Mouse (Mus musculus) Muller cell, postnatal 12 days (primary cell): ENCODE measurements around the gene Pcolce2.

ENCODE experiments used
- DNase-seq: peaks from one replicate; pipeline ENCODE4 v3.0.0-alpha.2; 2015; ENCODE audit errors: inconsistent ontology term

Gene Pcolce2

GRCm38 (mm10) chr9:95654356-95654755 is 17.0 kb downstream of the Pcolce2 start:
- no peak for DNase-seq

DNA sequence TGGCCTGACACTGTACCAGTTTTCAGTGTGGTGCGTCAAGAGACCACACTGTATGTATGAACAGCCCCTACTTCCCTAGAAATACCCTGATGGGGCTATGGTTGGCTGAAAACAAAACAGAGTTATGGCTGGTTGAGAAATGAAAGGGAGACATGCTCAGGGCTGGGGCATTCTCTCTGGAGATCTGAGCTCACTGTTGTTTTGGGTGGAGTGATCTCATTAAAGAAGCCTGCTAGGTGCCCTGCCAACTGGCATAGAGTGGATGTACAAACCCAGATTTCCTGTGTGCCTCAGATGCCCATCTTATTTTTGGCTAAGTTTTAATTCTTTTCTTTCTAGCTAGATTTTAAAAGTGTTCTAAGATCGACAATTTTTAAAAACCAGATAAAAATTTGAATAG is 20.5 kb downstream of the Pcolce2 start:
- DNase-seq, result peak; percentile 54

DNA sequence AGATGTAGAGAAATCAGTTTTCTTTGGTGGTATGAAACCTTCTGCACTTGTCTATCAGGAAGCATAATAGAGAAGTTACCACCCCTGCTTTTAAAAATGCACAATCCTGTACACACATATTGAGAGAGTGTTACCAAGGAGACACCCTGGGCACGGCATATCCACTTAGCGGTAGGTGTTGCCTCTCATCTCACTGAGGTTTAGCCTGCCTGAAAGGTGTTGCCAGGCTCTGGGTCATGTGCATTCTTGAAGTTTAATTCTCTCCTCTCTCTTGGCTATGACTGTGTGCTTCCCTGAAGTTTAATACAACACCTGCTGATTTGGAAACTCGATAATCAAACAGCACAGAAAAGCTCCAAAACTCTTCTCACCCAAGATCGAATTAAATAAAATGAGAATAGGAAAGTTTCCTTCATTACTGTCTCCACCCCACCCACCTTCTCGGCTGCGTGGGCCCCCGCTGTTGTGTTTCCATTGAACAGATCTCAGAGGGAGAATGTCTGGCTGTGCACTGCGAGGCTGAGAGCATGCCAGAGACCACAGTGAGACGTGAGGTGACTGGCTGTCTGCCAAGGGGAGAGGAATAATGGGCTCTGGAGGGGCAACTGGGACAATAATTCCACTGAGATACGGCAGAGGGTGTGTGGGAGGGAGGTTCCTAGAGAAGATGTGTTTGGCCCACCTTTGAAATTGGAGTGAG is 27.0 kb downstream of the Pcolce2 start:
- peak; percentile 85 for DNase-seq

GRCm38 (mm10) chr9:95665835-95666234 is 28.4 kb downstream of the Pcolce2 start:
- DNase-seq, result no peak

GRCm38 (mm10) chr9:95667836-95668235 is 30.4 kb downstream of the Pcolce2 start:
- DNase-seq, result peak; percentile 74

DNA sequence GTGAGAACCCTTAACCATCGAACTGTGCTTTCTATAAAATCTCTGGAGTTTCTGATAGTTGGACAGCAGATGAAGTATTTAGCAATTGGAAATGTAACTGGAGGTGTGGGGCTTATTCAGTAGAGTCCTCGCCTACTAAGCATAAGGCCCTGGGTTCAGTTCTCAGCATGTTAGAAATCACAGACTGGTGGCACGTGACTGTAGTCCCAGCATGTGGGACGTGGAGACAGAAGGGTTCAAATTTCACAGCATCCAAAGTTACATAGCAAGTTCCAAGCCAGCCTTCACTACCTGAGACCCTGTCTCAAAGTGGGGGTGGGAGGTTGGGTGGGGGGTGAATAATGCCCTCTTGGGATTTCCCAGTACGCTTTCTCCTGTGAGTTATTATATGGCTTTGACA is 30.9 kb downstream of the Pcolce2 start:
- DNase-seq, result no peak

DNA sequence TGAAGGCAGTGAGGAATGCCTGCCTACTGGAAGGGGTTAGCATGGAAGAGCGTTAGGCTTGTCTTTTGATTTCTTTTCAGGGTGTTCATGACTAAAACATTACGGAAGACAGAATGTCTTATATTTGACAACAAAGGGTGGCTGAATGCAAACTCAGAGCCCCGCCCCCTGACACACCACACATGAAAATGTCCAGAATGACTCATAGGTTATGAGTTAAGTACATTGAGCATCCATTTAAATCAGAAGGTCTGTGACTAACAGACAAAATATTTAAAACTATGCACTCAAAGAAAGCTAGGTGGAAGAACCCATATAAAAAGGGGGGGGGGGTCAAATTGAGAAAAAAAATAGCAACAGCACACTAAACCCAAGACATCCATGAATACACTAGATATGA is 34.9 kb downstream of the Pcolce2 start:
- DNase-seq, result peak; percentile 20

DNA sequence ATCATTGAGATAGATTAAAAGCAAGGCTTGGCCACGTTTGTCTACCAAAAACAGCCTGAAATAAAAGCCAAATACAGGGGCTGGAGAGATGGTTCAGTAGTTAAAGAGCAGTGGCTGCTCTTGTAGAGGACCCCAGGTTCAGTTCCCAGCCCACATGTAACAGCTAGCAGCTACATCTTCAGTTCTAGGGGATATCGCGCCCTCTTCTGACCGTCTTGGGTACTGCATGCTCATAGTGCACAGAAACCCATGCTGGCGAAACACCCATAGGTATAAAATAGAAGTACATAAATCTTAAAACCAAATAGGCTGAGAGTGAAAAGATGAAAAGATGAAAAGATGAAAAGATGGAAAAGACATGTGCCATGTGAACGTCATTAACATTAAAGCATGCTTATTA is 35.4 kb downstream of the Pcolce2 start:
- no peak for DNase-seq

- peak; percentile 66 for DNase-seq
These were observed 37.8 kb downstream of the Pcolce2 start for GRCm38 (mm10) chr9:95675064-95675699.

- DNase-seq, result no peak
These were observed 38.6 kb downstream of the Pcolce2 start for GRCm38 (mm10) chr9:95676021-95676420.

- no peak for DNase-seq
These were observed 42.6 kb downstream of the Pcolce2 start for GRCm38 (mm10) chr9:95679966-95680365.

- DNase-seq, result no peak
These were observed 43.3 kb downstream of the Pcolce2 start for GRCm38 (mm10) chr9:95680691-95681090.

GRCm38 (mm10) chr9:95685660-95686440 is 48.4 kb downstream of the Pcolce2 start:
- DNase-seq, result no peak

DNA sequence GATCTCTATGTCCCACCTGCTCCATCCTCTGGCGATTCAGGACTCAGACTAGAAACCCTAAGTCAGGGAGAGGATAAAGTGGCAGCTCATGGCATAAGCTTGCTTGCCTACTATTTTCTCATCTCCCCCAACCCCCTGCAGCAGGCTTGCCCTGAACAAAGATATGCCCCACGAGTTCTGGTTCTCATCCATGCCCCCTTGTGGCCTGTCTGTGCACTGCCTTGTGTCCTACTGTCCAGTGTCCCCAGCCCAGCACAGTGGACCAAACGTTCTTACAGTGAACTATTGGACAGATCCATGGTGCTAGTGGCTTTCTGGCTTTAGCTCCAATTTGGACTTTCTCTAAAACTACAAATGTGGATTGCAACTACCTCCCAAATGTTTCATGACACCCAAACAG is 50.7 kb downstream of the Pcolce2 start:
- DNase-seq, result no peak

- no peak for DNase-seq
These were observed 55.4 kb downstream of the Pcolce2 start for GRCm38 (mm10) chr9:95692823-95693222.

DNA sequence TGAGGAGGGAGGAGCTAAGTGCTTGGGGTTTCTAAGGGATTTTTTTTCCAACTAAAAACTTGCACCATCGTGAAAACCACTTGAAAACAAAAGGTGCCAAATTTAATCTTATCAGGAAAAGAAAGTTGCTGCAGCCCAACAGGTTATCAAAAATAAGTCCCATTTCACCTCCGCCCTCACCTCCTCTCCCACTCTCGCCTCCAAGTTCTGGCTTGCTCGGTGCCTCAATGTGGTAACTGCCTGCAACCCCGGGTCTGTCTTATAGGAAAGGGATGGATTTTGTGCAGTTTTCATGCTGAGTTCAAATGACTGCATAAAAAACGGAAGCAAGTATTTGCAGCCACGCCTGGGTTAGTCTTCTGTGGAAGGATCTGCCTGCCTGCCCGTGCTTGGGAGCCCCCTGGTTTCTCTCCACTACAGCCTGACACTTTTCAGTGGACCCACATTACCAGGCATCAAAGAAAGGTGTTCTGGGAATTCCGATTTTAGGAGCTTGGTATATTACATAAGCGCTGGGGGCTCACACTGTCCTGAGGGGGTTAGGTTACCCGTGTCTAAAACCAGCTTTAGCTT is 56.2 kb downstream of the Pcolce2 start:
- DNase-seq, result no peak

- no peak for DNase-seq
These were observed 57.1 kb downstream of the Pcolce2 start for GRCm38 (mm10) chr9:95694526-95694925.

- no peak for DNase-seq
These were observed 57.6 kb downstream of the Pcolce2 start for GRCm38 (mm10) chr9:95695023-95695422.

GRCm38 (mm10) chr9:95696581-95696980 is 59.2 kb downstream of the Pcolce2 start:
- DNase-seq, result no peak

GRCm38 (mm10) chr9:95697808-95698207 is 60.4 kb downstream of the Pcolce2 start:
- DNase-seq, result no peak

- no peak for DNase-seq
These were observed 61.9 kb downstream of the Pcolce2 start for GRCm38 (mm10) chr9:95699273-95699672.

DNA sequence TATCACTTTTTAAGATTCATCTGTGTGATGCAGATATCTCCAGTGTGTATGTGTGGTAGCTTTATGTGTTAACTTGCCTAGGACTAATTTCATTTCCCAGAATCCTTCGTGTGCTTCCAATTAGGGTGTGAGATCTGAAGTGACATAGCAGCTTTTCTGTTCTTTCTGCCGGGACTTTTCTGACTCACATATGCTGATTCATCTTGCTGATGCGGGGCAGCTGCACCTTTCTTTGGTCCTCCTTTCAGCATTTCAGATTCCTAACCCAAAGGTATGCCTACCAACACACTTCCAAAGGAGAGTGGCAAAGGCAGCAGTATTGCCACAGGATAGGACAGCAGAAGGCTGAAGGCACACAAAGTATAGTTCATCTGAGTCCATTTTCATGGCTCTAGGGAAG is 66.7 kb downstream of the Pcolce2 start:
- DNase-seq, result peak; percentile 25
